Mouse (Mus musculus) E14TG2a.4 (cell line): ENCODE measurements around the gene Magoh.

Experiments
- CTCF ChIP-seq: conservative IDR thresholded peaks from 2 replicates; pipeline ENCODE4 v1.5.1; 2014; ENCODE audit warnings: low read length
- NANOG ChIP-seq: IDR thresholded peaks from 2 replicates; pipeline ENCODE4 v1.6.1; 2014; ENCODE audit warnings: borderline replicate concordance, low read length, mixed read lengths
- POU5F1 ChIP-seq: IDR thresholded peaks from 2 replicates; pipeline ENCODE4 v1.6.1; 2014; ENCODE audit warnings: low read length, borderline replicate concordance

DNA sequence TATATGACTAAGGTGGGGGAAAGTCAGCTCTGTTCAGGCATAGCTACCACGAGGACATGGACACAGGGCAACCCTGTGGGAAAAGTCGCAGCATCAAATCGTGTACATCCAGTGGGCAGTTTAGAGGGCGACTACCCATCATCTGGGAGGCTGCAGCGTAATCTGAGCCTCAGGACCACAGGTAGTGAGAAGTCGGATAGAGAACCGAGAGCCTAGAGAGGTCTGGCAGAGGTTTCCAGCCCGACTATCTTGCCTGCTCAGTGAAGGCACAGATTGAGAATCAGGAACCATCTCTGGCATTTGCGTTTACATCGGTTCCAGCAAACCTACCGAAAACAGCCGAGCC is 9.8 kb downstream of the Magoh start:
- TF ChIP-seq CTCF (no peak), NANOG (no peak), POU5F1 (no peak)
